Mouse (Mus musculus): ENCODE data around the gene Gm45785.
A peak's percentile ranks its signal among the peaks of the same experiment; 100 is the strongest.

GRCm38 (mm10) chr7:140903212-140903611 is 47.1 kb upstream of the Gm45785 start:
- TF ChIP-seq CTCF (IDR thresholded peaks at IDR 0.05; ENCODE audit: low read depth) (peak; percentile 96), EP300 (IDR thresholded peaks at IDR 0.05; ENCODE audit: low read depth) (no peak)
